Mouse (Mus musculus) limb, embryonic 10.5 days (tissue): ENCODE results near the gene Nrxn3. TPM values are rescaled to one million over a fixed set of nuclear protein-coding genes. Genes with fewer than 3 reads are reported as not detected.
A peak's percentile ranks its signal among the peaks of the same experiment; 100 is the strongest.

Experiments
- DNase-seq: peaks from one replicate; pipeline ENCODE4 v3.0.0-alpha.2; 2017; ENCODE audit warnings: low spot score
- H3K27ac ChIP-seq: fragments of 300-500 bp; sonication (generic); 2 replicates; pipeline ENCODE4 v1.5.1; 2016; ENCODE audit warnings: mild to moderate bottlenecking
- H3K27me3 ChIP-seq: fragments of 300-500 bp; sonication (generic); 2 replicates; pipeline ENCODE4 v1.6.1; 2016; ENCODE audit warnings: low read depth, mild to moderate bottlenecking; ENCODE audit not compliant: poor library complexity, severe bottlenecking
- H3K36me3 ChIP-seq: fragments of 300-500 bp; sonication (generic); 2 replicates; pipeline ENCODE4 v1.6.1; 2016; ENCODE audit warnings: mild to moderate bottlenecking, moderate library complexity
- H3K4me1 ChIP-seq: fragments of 300-500 bp; sonication (generic); 2 replicates; pipeline ENCODE4 v1.6.1; 2016
- H3K4me3 ChIP-seq: fragments of 300-500 bp; sonication (generic); 2 replicates; pipeline ENCODE4 v1.5.1; 2016; ENCODE audit warnings: mild to moderate bottlenecking, moderate library complexity
- H3K9me3 ChIP-seq: fragments of 300-500 bp; sonication (generic); replicated peaks from 2 replicates; pipeline ENCODE4 v1.6.1; 2016; ENCODE audit warnings: mild to moderate bottlenecking
- WGBS: fragments of 180-500 bp; shearing (Covaris S2); methylation state at CpG from one replicate; pipeline ENCODE4 v1.1.7; 2016; 5-methylcytosine and 5-hydroxymethylcytosine counted together
- polyA plus RNA-seq: library from polyadenylated mRNA; unstranded; fragments of >200 nt; fragmentation: Nextera tagmentation; extraction: Ambion mirVana; gene quantifications from 2 replicates; pipeline ENCODE4 v1.2.1, GENCODE M21; 2016

The Nrxn3 gene
- polyA plus RNA-seq, 1 experiment from 2014 or later: 0.48 TPM

- H3K4me3 ChIP-seq: no peak overlapping the region
- no peak for DNase-seq
- no peak overlapping the region for H3K27ac ChIP-seq
- no peaks in the 10 kb centered on the region for H3K9me3 ChIP-seq
- no peaks in the 10 kb centered on the region for H3K36me3 ChIP-seq
- WGBS: 67% methylated on average over 4 of the region's 4 CpGs
- peaks cover 19% of the 10 kb centered on the region for H3K4me1 ChIP-seq
- no peaks in the 10 kb centered on the region for H3K27me3 ChIP-seq
Observed at GRCm38 (mm10) chr12:89290736-89291574, 568.3 kb downstream of the Nrxn3 start.

GRCm38 (mm10) chr12:89302011-89302410, 579.3 kb downstream of the Nrxn3 start:
- no peaks in the 10 kb centered on the region for H3K27me3 ChIP-seq
- no peak overlapping the region for H3K27ac ChIP-seq
- H3K4me1 ChIP-seq: no peaks in the 10 kb centered on the region
- H3K36me3 ChIP-seq: no peaks in the 10 kb centered on the region
- WGBS: 43% methylated on average over 4 of the region's 4 CpGs
- no peaks in the 10 kb centered on the region for H3K9me3 ChIP-seq
- H3K4me3 ChIP-seq: no peak overlapping the region
- DNase-seq: peak; percentile 81

DNA sequence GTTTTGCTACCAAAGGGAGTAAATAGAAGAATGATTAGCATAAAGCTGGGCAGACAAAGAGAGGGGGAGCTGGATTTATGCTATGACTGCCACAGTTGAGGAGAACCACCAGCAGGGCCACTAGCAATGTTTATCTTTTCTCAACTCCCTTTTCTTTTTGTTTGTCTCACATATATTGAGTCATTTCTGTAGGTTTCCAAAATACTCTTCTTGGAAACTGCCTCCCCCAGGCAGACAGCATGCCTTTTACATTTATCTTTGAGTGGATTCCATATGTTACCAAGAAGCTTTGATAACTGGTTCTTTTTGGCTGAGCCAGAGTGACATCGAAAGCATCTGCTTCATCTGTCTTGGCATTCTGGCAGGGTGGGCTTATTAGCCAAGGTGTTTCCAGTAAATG, 587.5 kb downstream of the Nrxn3 start:
- Histone ChIP-seq H3K36me3 (no peaks in the 10 kb centered on the region), H3K4me3 (no peak overlapping the region), H3K27me3 (no peaks in the 10 kb centered on the region), H3K9me3 (no peaks in the 10 kb centered on the region), H3K27ac (no peak overlapping the region), H3K4me1 (no peaks in the 10 kb centered on the region)
- DNase-seq: no peak
- 93% methylated on average over 1 of the region's 1 CpGs for WGBS

DNA sequence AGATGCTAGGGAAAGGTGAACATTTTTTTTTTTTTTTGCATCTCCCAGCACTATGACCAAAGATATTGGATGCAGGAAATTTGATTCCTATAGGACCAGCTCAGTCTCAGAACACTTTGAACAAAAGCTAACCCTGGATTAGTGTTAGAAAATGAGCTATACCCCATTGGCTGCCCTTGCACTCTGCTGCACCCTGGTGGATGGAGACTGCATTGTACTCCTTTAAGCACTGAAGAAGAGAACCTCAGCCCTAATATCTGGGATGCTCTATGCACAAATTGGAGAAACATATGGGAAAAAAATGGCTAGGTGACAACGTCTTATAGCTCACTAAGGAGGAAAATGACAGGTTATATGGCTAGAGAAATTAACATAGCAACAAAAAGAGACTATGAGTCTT, 589.9 kb downstream of the Nrxn3 start:
- no peaks in the 10 kb centered on the region for H3K9me3 ChIP-seq
- H3K4me3 ChIP-seq: no peak overlapping the region
- H3K27ac ChIP-seq: no peak overlapping the region
- no peaks in the 10 kb centered on the region for H3K36me3 ChIP-seq
- peak; percentile 34 for DNase-seq
- no peaks in the 10 kb centered on the region for H3K4me1 ChIP-seq
- 39% methylated on average over 1 of the region's 1 CpGs for WGBS
- no peaks in the 10 kb centered on the region for H3K27me3 ChIP-seq

- Histone ChIP-seq H3K4me3 (no peak overlapping the region), H3K27ac (no peak overlapping the region), H3K4me1 (no peaks in the 10 kb centered on the region), H3K9me3 (no peaks in the 10 kb centered on the region), H3K27me3 (no peaks in the 10 kb centered on the region), H3K36me3 (no peaks in the 10 kb centered on the region)
- 62% methylated on average over 8 of the region's 8 CpGs for WGBS
- DNase-seq: no peak
Observed at GRCm38 (mm10) chr12:89325864-89326560, 603.3 kb downstream of the Nrxn3 start.

DNA sequence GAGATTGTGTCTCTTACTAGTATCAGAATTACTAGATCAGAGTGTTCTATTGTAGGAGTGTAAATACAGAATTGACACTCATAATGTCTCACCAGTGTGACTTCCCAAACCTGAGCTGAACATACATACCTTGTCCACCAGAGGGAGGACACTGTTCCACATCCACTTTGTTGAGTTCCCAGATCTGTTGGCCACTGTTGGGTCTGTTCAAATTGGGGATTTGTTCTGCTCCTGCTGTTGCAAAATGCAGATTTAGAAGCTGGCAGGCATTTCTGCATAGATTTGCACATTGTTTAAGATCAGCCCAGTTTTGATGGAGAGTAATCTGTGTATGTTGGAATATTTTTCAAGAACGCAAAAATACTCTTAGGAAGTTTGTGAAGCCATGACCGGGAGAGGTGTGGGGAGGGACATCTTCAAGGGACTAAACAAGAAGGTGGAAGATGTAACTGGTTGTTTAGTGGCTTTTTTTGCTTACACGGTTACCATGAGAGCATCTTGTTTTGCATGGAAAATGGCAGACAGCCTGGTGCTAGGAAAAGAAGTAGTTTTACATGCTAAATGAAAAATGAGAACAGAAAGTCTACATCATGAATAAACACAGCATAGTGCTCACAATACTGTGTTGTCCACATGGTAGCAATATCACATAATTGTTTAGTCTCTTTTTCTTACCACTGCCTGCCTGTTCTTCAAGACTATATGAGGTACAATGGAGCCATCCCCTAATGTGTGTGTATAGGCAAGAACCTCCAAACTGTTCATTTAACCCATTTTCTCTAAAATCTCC, 609.0 kb downstream of the Nrxn3 start:
- H3K36me3 ChIP-seq: no peaks in the 10 kb centered on the region
- no peak overlapping the region for H3K4me3 ChIP-seq
- H3K27ac ChIP-seq: no peak overlapping the region
- H3K4me1 ChIP-seq: no peaks in the 10 kb centered on the region
- DNase-seq: no peak
- no peaks in the 10 kb centered on the region for H3K27me3 ChIP-seq
- 91% methylated on average over 3 of the region's 3 CpGs for WGBS
- no peaks in the 10 kb centered on the region for H3K9me3 ChIP-seq

DNA sequence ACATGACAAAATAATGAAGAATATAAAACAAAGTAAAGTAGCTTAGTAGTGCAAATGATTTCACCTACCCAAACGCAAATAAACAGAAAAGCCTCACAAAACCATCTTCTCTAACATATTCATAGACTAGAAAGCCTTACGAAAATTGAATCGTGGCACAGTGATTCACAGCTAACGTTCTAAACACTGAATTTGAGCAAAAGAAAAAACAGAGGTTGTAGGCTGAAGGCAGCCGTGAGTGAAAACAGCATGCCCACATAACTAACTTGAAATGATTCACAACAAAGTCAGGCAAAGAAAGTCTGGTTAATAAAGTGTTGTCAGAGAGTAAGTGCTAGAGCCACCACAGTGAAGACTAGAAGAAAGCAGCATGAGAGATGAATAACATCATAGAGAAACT, 610.8 kb downstream of the Nrxn3 start:
- no peak overlapping the region for H3K27ac ChIP-seq
- H3K27me3 ChIP-seq: no peaks in the 10 kb centered on the region
- no peaks in the 10 kb centered on the region for H3K4me1 ChIP-seq
- 87% methylated on average over 5 of the region's 5 CpGs for WGBS
- H3K36me3 ChIP-seq: no peaks in the 10 kb centered on the region
- no peak overlapping the region for H3K4me3 ChIP-seq
- no peaks in the 10 kb centered on the region for H3K9me3 ChIP-seq
- DNase-seq: no peak

GRCm38 (mm10) chr12:89364850-89365249, 642.2 kb downstream of the Nrxn3 start:
- Histone ChIP-seq H3K4me1 (no peaks in the 10 kb centered on the region), H3K36me3 (no peaks in the 10 kb centered on the region), H3K9me3 (no peaks in the 10 kb centered on the region), H3K27ac (no peak overlapping the region), H3K4me3 (no peak overlapping the region), H3K27me3 (no peaks in the 10 kb centered on the region)
- 76% methylated on average over 4 of the region's 4 CpGs for WGBS
- no peak for DNase-seq

DNA sequence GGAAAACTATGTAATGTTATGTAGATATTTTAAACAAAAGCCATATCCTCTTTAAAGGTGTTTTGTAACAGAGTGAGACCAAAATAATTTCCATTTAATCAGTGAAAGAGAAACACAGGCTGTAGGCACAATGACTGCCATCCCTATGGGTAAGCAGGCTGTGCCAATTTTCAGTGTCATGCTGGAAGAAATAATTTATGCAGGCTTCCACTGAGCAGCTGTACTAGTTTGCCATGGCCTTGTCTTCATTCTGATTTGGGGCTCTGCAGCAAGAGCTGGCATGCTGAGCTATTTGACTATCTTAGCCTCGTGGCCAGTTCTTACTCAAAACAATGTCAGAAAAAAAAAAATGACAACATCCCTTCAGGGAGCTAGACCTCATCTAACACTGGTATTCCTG, 647.3 kb downstream of the Nrxn3 start:
- no peaks in the 10 kb centered on the region for H3K9me3 ChIP-seq
- 60% methylated on average over 1 of the region's 1 CpGs for WGBS
- H3K4me3 ChIP-seq: no peak overlapping the region
- H3K36me3 ChIP-seq: no peaks in the 10 kb centered on the region
- H3K27me3 ChIP-seq: no peaks in the 10 kb centered on the region
- no peaks in the 10 kb centered on the region for H3K4me1 ChIP-seq
- DNase-seq: no peak
- no peak overlapping the region for H3K27ac ChIP-seq

DNA sequence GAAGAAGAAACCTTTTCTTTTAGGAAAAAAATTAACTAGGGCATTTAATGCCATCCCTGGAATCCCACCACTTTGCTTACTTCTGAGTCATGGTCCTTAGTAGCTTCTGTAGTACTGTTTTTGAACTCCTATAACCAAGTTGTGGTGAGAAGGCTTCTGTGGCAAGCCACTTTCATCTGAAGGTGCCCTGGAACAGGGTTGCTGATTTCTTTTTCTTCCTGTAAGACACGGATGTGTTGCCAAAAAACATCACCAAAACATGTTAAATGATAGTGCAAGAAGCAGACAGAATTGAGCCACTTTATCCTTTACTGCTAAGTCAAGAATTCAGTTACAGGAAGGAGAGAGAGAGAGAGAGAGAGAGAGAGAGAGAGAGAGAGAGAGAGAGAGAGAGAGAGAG, 653.9 kb downstream of the Nrxn3 start:
- H3K4me1 ChIP-seq: no peaks in the 10 kb centered on the region
- H3K36me3 ChIP-seq: no peaks in the 10 kb centered on the region
- no peak overlapping the region for H3K27ac ChIP-seq
- no peak for DNase-seq
- no peaks in the 10 kb centered on the region for H3K27me3 ChIP-seq
- no peaks in the 10 kb centered on the region for H3K9me3 ChIP-seq
- 81% methylated on average over 1 of the region's 1 CpGs for WGBS
- no peak overlapping the region for H3K4me3 ChIP-seq

GRCm38 (mm10) chr12:89377051-89377643, 654.5 kb downstream of the Nrxn3 start:
- Histone ChIP-seq H3K9me3 (no peaks in the 10 kb centered on the region), H3K4me1 (no peaks in the 10 kb centered on the region), H3K36me3 (no peaks in the 10 kb centered on the region), H3K27me3 (no peaks in the 10 kb centered on the region), H3K4me3 (no peak overlapping the region), H3K27ac (no peak overlapping the region)
- DNase-seq: no peak
- 67% methylated on average over 5 of the region's 5 CpGs for WGBS

DNA sequence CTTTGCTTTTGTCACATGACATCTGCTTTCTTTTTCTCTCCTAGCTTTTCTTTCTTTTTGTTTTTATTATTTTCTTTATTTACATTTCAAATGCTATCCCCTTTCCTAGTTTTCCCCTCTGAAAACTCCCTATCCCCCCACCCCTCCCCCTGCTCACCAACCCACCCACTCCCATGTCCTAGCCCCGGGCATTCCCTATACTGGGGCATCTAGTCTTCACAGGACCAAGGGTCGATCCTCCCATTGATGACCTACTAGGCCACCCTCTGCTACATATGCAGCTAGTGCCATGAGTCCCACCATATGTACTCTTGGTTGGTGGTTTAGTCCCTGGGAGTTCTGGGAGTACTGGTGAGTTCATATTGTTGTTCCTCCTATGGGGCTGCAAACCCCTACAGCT, 655.0 kb downstream of the Nrxn3 start:
- no peak for DNase-seq
- H3K27me3 ChIP-seq: no peaks in the 10 kb centered on the region
- H3K4me3 ChIP-seq: no peak overlapping the region
- H3K4me1 ChIP-seq: no peaks in the 10 kb centered on the region
- WGBS: 92% methylated on average over 2 of the region's 2 CpGs
- no peaks in the 10 kb centered on the region for H3K36me3 ChIP-seq
- H3K9me3 ChIP-seq: no peaks in the 10 kb centered on the region
- no peak overlapping the region for H3K27ac ChIP-seq

DNA sequence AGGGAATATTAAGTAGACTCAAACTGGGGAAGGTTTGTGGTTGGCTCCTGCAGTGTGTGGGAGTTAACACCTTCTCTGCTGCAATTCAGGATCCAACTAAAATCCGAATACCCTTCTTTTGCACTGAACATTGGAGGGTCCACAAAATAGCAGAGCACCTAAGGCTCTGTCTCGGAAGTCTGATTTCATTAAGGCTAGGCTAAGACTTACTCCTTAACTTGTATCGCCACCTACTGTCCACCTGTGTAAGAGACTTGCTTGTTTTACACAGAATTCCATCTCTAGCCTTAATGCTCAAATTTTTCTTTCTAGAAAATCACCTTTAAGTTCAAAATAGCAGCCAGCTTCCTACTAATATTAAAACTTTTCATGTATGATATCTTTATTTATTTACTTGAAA, 660.6 kb downstream of the Nrxn3 start:
- Histone ChIP-seq H3K27ac (no peak overlapping the region), H3K27me3 (no peaks in the 10 kb centered on the region), H3K4me3 (no peak overlapping the region), H3K4me1 (no peaks in the 10 kb centered on the region), H3K9me3 (no peaks in the 10 kb centered on the region), H3K36me3 (no peaks in the 10 kb centered on the region)
- DNase-seq: no peak
- WGBS: 20% methylated on average over 3 of the region's 3 CpGs
